Mouse (Mus musculus): ENCODE measurements around the gene Sema6d.

DNA sequence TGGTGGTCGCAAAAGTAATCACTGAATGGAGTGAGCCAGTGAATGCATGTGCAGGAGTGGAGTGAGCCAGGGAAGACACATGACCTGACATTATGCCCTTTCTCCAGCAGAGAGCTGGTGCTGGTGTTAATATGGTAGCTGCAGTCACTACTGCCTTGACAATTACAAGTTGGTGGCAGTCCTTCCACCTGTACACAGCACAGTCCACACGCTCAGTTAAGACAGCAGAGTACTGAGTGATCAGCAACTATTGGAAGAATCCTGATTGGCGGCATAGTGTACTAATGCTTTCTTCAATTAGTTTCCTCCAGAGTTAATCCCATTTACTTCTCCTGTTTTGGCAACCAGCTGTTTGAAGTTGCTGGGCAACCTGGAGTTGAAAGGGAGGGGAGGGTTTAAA, 81.9 kb downstream of the Sema6d start:
- TF ChIP-seq CTCF (IDR thresholded peaks at IDR 0.05; ENCODE audit: borderline replicate concordance, insufficient read depth, low read depth, low read length): no peak
- no peak for TF ChIP-seq POLR2A (IDR thresholded peaks at IDR 0.05; ENCODE audit: borderline replicate concordance, insufficient read depth, low read length)
